Mouse (Mus musculus) embryonic fibroblast, embryonic 13.5 days (primary cell): ENCODE data around the gene Tango6. TPM values are rescaled to one million over a fixed set of nuclear protein-coding genes. Genes with fewer than 3 reads are reported as not detected.
A peak's percentile ranks its signal among the peaks of the same experiment; 100 is the strongest.

Source experiments
- H3K27ac ChIP-seq: 2 replicates; pipeline ENCODE4 v1.5.1; 2012; ENCODE audit warnings: low read length, control low read depth, inconsistent platforms; ENCODE audit not compliant: insufficient read depth
- H3K4me1 ChIP-seq: 2 replicates; pipeline ENCODE4 v1.6.1; 2011; ENCODE audit warnings: low read length; ENCODE audit not compliant: control insufficient read depth, insufficient read depth
- H3K4me3 ChIP-seq: 2 replicates; pipeline ENCODE4 v1.5.1; 2011; ENCODE audit warnings: mild to moderate bottlenecking, control low read depth, low read length; ENCODE audit not compliant: insufficient read depth
- CTCF ChIP-seq: IDR thresholded peaks from 2 replicates; pipeline ENCODE4 v1.5.1; 2011; ENCODE audit warnings: mild to moderate bottlenecking, control low read depth, low read length, moderate library complexity, borderline replicate concordance; ENCODE audit not compliant: insufficient read depth
- POLR2A ChIP-seq: IDR thresholded peaks from 2 replicates; pipeline ENCODE4 v1.6.1; 2011; ENCODE audit warnings: low read depth, mild to moderate bottlenecking, control low read depth, low read length, moderate library complexity
- polyA plus RNA-seq: library from polyadenylated mRNA; stranded (reverse); fragments of >200 nt; gene quantifications from 2 replicates; pipeline ENCODE4 v1.2.4, GENCODE M21; 2011; ENCODE audit warnings: low read depth; ENCODE audit not compliant: missing spikeins, insufficient read length

Gene Tango6
- polyA plus RNA-seq, 1 experiment = 7.2 TPM

GRCm38 (mm10) chr8:106887336-106888189, 204.7 kb downstream of the Tango6 start:
- H3K4me3 ChIP-seq = no peak overlapping the region
- no peak overlapping the region for H3K27ac ChIP-seq
- peak; percentile 40; the same call in 1 of the 2 replicates for TF ChIP-seq CTCF
- TF ChIP-seq POLR2A = no peak
- H3K4me1 ChIP-seq = peaks cover 15% of the 10 kb centered on the region

GRCm38 (mm10) chr8:106888803-106889202, 205.9 kb downstream of the Tango6 start:
- H3K27ac ChIP-seq = no peak overlapping the region
- H3K4me1 ChIP-seq = peaks cover 15% of the 10 kb centered on the region
- TF ChIP-seq POLR2A (no peak), CTCF (no peak)
- no peak overlapping the region for H3K4me3 ChIP-seq

- TF ChIP-seq POLR2A = peak; percentile 30; the same call in 1 of the 2 replicates
- TF ChIP-seq CTCF = no peak
- H3K4me1 ChIP-seq = peaks cover 20% of the 10 kb centered on the region
- peak overlapping the region; percentile 87 for H3K27ac ChIP-seq
- H3K4me3 ChIP-seq = peak overlapping the region; percentile 99
Measured at GRCm38 (mm10) chr8:106892210-106892805, 209.4 kb downstream of the Tango6 start.

GRCm38 (mm10) chr8:106892806-106893451, 210.1 kb downstream of the Tango6 start:
- peaks cover 20% of the 10 kb centered on the region for H3K4me1 ChIP-seq
- TF ChIP-seq POLR2A = no peak
- no peak for TF ChIP-seq CTCF
- H3K4me3 ChIP-seq = peak overlapping the region; percentile 99
- H3K27ac ChIP-seq = peak overlapping the region; percentile 87

- peak within 1 kb of the TSS; percentile 99 for H3K4me3 ChIP-seq
- peaks cover 19% of the 10 kb centered on the region for H3K4me1 ChIP-seq
- no peak for TF ChIP-seq CTCF
- peak; percentile 65 for TF ChIP-seq POLR2A
- peak within 1 kb of the TSS; percentile 87 for H3K27ac ChIP-seq
Measured at GRCm38 (mm10) chr8:106893481-106894156, 210.8 kb downstream of the Tango6 start, which contains the start of gene Utp4. Utp4 (plus strand) TSS chr8:106893636.

GRCm38 (mm10) chr8:106899473-106899872, 216.6 kb downstream of the Tango6 start:
- Histone ChIP-seq H3K27ac (no peak overlapping the region), H3K4me3 (no peak overlapping the region), H3K4me1 (peaks cover 5% of the 10 kb centered on the region)
- no peak for TF ChIP-seq CTCF
- no peak for TF ChIP-seq POLR2A

Other genes starting within 250 kb of the Tango6 start
- not detected in 2 replicates for gene 6030452D12Rik, start 182.5 kb upstream of the Tango6 start, polyA plus RNA-seq
- 49.9 and 70.2 TPM in 2 replicates for gene Cdh3, start 172.2 kb upstream of the Tango6 start, polyA plus RNA-seq
- gene Gm10073, start 109.6 kb upstream of the Tango6 start, polyA plus RNA-seq = 21.2 and 22.4 TPM in 2 replicates
- gene Cdh1, start 79.7 kb upstream of the Tango6 start, polyA plus RNA-seq = not detected in 2 replicates
- gene Has3, start 187.2 kb downstream of the Tango6 start, polyA plus RNA-seq = 0.16 and 0.47 TPM in 2 replicates
- gene Utp4, start 210.6 kb downstream of the Tango6 start, polyA plus RNA-seq = 46.9 and 57.5 TPM in 2 replicates